Mouse (Mus musculus) frontal cortex, adult (tissue): ENCODE results near the gene Uba7.

Experiments
- ATAC-seq: cut with Nextera tagmentation; 2 replicates; pipeline ENCODE4 v1.9.2; 2017; ENCODE audit warnings: mild to moderate bottlenecking, moderate library complexity, mixed read lengths; ENCODE audit not compliant: low TSS enrichment

Uba7 gene

GRCm38 (mm10) chr9:107975399-107976386, at the start of gene Uba7:
Gene Uba7, plus strand, starts transcription at chr9:107975505.
- ATAC-seq = no peak

GRCm38 (mm10) chr9:107926920-107927420, 48.3 kb upstream of the Uba7 start:
- ATAC-seq = peak; percentile 52

DNA sequence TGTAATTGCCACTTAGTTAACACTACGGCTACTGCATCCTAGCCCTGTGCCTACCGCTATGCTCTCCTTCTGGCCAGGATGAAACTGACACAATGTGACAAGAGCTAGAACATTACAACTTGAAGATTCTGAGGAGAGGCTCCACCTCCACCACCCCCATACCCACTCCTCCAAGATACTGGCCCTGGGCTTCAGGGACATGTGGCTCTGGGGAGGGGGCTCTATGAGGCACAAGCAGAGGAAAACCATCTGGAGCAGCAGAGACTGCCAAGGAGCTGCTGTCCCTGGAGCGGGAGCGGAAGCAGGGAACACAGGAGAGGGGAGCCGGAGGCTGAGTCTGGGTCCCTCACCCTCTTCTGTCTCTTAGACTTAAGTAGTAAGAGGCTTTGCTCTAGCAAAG, 47.6 kb upstream of the Uba7 start:
- no peak for ATAC-seq

DNA sequence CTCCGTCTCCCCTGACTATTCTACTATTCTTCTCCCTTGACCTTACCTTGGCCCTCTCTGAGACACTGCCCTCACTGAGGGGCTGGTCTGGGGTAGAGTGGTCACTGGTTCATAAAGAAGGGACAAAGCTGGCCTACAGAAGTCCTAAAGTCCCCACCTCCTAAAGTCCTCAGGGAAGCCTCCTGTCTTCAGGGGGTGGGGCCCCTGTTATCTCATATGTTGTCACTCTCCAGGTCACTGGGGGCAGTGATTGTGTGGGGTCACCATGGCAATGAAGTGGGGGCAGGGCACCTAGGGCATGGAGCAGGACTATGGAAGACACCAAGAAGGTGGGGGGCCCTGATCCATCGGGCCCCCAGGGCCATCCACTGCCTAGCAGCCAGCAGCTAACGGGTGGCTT, 47.1 kb upstream of the Uba7 start, which contains the start of gene Actl11:
Gene Actl11, plus strand, starts transcription at position 301 of the 400 bp plus-strand sequence.
- ATAC-seq = no peak

DNA sequence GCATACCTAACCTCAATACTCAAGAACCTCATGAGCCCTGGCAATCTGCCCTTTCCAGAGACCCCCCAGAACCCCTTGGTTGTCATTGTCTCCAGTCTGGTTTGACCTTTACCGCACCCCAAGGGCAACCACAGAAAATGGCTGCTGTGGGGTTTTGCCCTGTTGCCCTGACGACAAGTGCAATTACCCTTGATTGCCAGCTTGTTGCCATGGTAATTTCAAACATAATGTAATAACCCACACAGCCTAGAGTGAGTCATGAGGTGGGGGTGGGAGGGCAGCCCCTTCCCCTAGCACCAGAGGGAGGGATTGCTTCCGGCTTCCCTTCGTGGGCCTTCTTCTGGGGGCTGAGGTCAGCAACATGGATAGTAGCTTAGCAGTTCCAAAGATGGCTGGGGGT, 43.1 kb upstream of the Uba7 start:
- no peak for ATAC-seq

GRCm38 (mm10) chr9:107934146-107934545, 41.2 kb upstream of the Uba7 start:
- no peak; the same call in 1 of the 2 replicates for ATAC-seq

GRCm38 (mm10) chr9:107935374-107935773, 39.9 kb upstream of the Uba7 start, which contains the start of gene Camkv:
Gene Camkv, plus strand, starts transcription at chr9:107935674.
- ATAC-seq = peak; percentile 17; the same call in 1 of the 2 replicates

DNA sequence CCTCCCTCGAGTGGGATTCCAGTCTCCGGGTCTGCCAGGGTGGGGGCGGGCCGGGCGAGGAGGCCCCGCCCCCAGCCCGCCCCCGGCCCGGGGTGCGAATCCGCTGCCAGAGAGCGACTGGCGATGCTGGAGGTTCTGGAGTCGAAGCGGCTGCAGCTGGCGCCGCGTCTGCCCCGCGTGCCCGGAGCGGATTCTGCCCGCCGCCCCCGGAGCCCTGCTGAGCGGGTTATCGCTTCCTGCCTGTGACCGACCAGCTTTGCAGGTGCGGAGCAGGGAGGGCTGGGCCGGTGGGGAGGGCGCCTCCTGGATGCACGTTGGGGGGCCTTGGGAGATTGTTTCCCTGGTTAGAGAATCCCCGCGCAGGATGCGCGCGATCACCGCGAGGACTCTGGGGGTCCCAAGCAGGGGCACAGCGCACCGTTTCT, 39.5 kb upstream of the Uba7 start:
- ATAC-seq = peak; percentile 42

DNA sequence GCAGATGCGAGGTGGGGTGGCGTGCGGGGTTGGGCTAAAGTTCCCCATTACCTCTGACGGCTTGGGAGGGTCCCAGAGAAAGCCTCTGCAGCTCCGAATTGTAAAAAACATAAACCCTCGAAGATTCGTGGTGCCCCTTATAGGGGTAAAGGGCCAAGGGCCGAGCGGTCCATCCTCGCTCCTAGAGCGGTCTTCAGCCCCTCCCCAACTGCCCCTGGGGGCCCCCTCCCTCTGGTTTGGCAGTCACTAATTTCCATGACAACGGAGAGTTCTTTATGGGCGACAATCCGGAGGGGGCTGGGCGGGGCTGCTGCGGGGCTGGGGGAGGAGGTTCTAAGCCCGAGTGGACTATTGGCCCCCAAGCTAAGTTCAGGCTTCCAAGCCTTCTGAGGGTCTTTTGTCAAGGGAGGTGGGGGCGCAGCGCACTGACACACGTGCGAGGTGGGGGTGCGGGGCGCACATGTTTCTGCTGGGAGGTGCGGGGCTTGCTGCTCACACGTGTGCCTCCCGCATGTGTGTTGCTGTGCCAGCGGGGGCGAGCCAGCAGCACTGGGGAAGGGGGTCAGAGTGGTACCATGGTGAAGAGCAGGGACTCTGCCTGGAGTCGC, 39.0 kb upstream of the Uba7 start:
- peak; percentile 17; the same call in 1 of the 2 replicates for ATAC-seq

DNA sequence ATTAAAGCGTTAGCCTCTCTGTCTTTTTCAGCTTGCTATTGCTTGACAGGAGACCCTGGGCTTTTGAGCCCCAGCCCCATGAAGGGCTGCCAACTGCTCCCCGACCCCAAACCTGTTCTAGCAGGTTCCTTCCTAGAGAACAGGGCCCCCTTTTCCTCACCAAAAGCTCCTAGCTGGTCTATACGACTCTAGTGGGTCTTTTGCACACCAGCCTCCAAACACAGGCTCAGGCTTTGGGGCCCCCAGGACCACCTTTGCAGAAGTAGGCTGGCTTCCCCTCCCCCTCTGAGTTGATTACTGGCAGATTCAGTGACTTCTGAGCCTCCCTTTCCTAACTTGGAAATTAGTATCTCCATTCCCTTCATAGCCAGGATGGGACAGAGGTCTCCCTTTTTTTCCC, 38.5 kb upstream of the Uba7 start:
- no peak for ATAC-seq

- no peak for ATAC-seq
Observed at GRCm38 (mm10) chr9:107947241-107948194, 27.8 kb upstream of the Uba7 start.

DNA sequence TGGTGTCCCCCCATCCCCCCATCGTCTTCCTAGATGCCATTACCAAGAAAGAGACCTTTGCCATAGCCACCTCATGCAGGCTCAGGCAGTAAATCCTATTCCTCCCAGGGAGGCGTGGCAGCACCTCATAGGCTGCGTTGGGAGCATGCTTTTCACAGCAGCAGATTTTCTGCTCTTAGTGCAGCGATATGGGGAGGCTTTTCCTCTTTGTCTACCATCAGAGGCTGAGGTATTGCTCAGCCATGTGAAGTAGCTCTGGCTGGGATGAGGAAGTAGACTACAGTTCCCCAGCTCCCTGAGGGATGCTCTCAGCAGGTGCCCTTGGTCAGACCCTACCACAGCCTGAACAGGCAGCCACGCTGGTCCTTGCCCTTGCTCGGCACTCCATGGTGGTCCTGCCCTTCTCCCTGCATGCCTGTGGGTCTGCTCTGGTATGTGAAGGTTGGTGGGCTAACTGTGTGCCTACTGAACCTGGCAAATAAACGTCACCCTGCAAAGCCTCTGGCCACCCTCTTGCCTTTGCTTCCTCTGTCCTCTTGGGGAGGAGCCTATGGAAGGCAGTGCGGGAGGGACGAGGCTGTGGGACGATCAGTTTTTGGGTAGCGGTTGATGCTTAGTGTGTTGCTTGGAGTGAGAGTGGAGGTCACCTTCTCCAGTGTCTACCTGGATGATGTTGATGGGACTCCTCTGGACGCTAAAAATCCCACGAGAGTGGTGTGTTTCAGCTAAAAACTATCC, 26.0 kb upstream of the Uba7 start:
- ATAC-seq = no peak

- no peak for ATAC-seq
Observed at GRCm38 (mm10) chr9:107949922-107950235, 25.4 kb upstream of the Uba7 start, which contains the start of gene Traip. Gene Traip, plus strand, starts transcription at chr9:107950136.

DNA sequence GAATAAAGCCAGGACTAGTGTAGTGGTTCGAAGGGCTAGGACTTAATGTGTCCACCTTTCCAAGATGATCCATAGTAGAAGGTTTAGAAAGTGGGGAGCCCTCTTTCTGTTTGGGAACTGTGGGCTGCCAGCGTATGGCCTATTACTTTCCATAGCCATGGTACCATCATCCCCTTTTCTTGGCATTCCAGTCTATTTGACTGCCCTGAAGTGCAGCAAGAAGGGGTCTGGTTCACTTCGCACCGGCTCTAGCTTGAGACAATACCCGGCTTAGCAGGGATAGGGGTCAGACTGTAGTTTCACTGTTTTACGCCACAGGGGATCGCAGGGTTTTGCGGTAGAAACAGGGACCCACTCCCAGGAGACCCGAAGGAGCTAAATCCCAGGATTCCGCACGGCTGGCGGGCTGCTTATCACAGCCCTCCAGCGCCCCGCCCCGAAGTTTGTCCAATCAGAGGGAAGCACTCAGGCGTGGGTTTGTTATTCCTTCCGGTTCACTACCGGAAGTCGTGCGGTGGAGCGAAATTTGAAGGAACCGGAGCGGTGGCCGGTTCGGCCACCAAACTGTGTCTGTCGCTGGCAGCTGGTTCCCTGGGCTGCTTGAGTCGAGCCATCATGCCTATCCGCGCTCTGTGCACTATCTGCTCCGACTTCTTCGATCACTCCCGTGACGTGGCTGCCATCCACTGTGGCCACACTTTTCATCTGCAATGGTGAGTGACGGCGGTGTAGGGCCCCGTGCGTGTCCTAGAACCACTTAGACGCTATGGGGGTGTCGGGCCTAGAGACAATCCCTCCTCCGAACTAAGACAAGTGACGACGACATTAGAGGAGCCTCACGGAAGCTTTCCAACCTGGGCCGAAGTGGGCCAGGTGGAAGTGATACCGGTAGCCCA, 24.6 kb upstream of the Uba7 start:
- peak; percentile 96 for ATAC-seq

DNA sequence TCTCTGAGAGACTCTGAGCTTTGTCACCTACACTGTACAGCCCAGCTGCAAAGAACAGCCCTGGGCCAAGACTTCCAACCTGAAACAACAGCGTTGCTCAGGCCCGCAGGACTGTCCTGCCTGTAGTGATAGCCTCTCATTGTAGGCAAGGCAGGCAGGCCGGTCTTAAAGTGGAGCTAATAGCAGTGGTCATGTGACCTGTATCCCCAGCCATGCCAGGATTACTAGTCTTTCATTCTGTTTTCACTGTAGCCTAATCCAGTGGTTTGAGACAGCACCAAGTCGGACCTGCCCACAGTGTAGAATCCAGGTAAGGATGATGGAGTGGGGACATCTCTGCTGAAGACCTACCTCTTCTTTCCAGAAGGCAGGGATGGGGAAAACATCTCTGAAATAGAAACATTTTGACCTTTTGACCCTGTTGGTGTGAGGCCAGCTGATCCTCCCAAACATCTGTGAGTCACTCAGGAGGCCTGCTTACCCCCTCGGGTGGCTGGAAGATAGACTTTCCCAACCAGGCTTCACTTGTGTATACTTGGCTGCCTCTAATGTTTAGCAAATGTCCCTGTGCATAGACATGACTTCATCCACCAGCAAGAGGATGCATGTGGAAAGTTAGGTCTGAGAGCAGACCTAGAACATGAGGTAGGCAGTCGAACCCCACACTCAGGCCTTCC, 19.6 kb upstream of the Uba7 start:
- no peak for ATAC-seq

GRCm38 (mm10) chr9:107957141-107957540, 18.2 kb upstream of the Uba7 start:
- ATAC-seq = no peak

- ATAC-seq = no peak
Observed at GRCm38 (mm10) chr9:107959896-107960295, 15.4 kb upstream of the Uba7 start.

GRCm38 (mm10) chr9:107960928-107961327, 14.4 kb upstream of the Uba7 start:
- ATAC-seq = no peak

GRCm38 (mm10) chr9:107961351-107961762, 13.9 kb upstream of the Uba7 start:
- ATAC-seq = peak; percentile 82
